Mouse (Mus musculus): Measurements from ENCODE around the gene Stat3. TPM values are rescaled to one million over a fixed set of nuclear protein-coding genes. Genes with fewer than 3 reads are reported as not detected.

Stat3 gene
- total and polyA plus RNA-seq, 3 experiments = 25.7 to 249 (median 64.7) TPM

DNA sequence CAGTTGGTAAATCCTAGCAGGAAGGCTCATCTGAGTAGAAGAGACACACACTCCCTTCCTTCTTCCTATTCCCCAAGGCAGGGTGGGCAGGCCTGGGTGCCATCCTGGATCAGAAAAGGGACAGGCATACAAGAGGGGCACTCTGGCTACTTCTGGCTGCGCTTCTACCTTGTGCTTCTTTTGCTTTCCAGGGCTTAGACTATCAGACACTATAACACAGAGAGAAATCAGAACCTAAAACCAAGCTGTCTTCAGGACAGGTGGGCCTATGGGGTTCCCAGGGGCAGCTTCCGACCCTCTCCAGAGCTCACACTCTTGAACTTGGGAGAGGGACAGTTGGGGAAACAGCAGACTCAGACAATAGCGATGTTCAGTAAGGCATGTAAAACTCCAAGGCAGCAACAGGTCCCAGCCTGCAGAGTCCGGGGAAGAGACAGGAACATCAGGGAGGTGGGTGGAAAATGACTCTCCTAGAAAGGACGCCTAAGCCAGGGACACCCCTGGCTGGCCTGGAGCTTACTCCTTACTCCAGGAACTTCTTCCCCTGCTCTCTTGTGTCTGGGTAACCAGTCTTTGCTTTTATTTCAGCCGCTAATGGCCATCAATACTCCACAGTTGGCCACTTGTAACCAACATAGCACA lies 25.7 kb upstream of the Stat3 start:
- H3K9me3 ChIP-seq (replicated peaks; ENCODE audit: insufficient read depth, low read length) = no peaks in the 10 kb centered on the region
- H3K9ac ChIP-seq (ENCODE audit: control insufficient read depth, low read depth, low read length, poor library complexity, severe bottlenecking) = no peak overlapping the region
- H3K27me3 ChIP-seq (ENCODE audit: control insufficient read depth in 1 of 2, insufficient read depth in 2 of 2, low read length in 2 of 2) = no peaks in the 10 kb centered on the region
- no peak overlapping the region for H3K4me3 ChIP-seq (ENCODE audit: control insufficient read depth in 1 of 2, insufficient read depth in 1 of 2, low read depth in 2 of 2, low read length in 2 of 2)
- DNase-seq (ENCODE audit: low read depth, low spot score) = no peak
- no peaks in the 10 kb centered on the region for H3K79me2 ChIP-seq (ENCODE audit: control insufficient read depth, insufficient read depth, low read length, poor library complexity)
- H3K36me3 ChIP-seq (ENCODE audit: control insufficient read depth in 1 of 2, insufficient read depth in 2 of 2, low read length in 2 of 2) = peaks cover 0 to 8% of the 10 kb centered on the region in 2 experiments; a peak in 2 of 4 replicates
- peaks cover 9 to 19% of the 10 kb centered on the region in 2 experiments for H3K4me1 ChIP-seq (ENCODE audit: control insufficient read depth in 1 of 2, insufficient read depth in 2 of 2, low read length in 2 of 2)
- H3K27ac ChIP-seq (ENCODE audit: control insufficient read depth, low read depth, low read length) = no peak overlapping the region
- TF ChIP-seq MEF2A (IDR thresholded peaks at IDR 0.05; ENCODE audit: extremely low read depth, insufficient replicate concordance, low read depth, low read length, poor library complexity, severe bottlenecking) (no peak), MYB (IDR thresholded peaks at IDR 0.05; ENCODE audit: low read depth, low read length) (no peak), USF2 (IDR thresholded peaks at IDR 0.05; ENCODE audit: borderline replicate concordance in 1 of 2, insufficient read depth in 1 of 2, low read depth in 1 of 2, low read length in 2 of 2) (no peak), BHLHE40 (IDR thresholded peaks at IDR 0.05; ENCODE audit: borderline replicate concordance, low read depth, low read length) (no peak), SIN3A (IDR thresholded peaks at IDR 0.05; ENCODE audit: low read length) (no peak), RCOR1 (IDR thresholded peaks at IDR 0.05; ENCODE audit: low read depth, low read length) (no peak), RAD21 (IDR thresholded peaks at IDR 0.05; ENCODE audit: low read depth, low read length) (no peak), MAX (IDR thresholded peaks at IDR 0.05; ENCODE audit: low read length) (no peak), TCF12 (IDR thresholded peaks at IDR 0.05; ENCODE audit: low read depth, low read length) (no peak), EP300 (IDR thresholded peaks at IDR 0.05; ENCODE audit: low read depth in 1 of 2, low read length in 2 of 2) (no peak), HCFC1 (IDR thresholded peaks at IDR 0.05; ENCODE audit: low read depth, low read length) (no peak), TAL1 (IDR thresholded peaks at IDR 0.05; ENCODE audit: low read length) (no peak), TBP (IDR thresholded peaks at IDR 0.05; ENCODE audit: low read depth, low read length) (no peak), JUND (IDR thresholded peaks at IDR 0.05; ENCODE audit: low read depth, low read length) (no peak), CHD2 (IDR thresholded peaks at IDR 0.05; ENCODE audit: low read length) (no peak), ZNF384 (IDR thresholded peaks at IDR 0.05; ENCODE audit: low read depth, low read length) (no peak)

DNA sequence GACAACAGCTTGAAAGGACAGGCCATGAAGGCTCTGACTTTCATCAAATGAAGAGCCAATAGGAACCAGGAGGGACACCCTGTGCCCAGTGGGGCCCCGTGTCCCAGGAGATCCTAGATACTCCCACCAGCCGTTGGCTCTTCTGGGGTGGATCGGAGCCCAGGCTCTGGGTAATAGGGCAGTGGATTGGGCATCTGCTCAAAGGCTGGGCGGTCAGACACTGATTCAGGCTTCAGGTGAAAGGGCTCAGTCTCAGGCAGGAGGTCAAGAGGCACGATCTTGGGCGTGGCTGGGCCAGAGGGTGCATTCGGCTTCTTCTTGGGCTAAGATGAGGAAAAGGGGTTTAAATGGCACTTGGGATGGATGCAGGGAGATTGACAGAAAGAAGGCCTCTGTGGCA lies 24.8 kb upstream of the Stat3 start:
- H3K79me2 ChIP-seq (ENCODE audit: control insufficient read depth, insufficient read depth, low read length, poor library complexity) = no peaks in the 10 kb centered on the region
- DNase-seq (ENCODE audit: low read depth, low spot score) = no peak
- H3K4me1 ChIP-seq (ENCODE audit: control insufficient read depth in 1 of 2, insufficient read depth in 2 of 2, low read length in 2 of 2) = peaks cover 11 to 24% of the 10 kb centered on the region in 2 experiments
- H3K4me3 ChIP-seq (ENCODE audit: control insufficient read depth in 1 of 2, insufficient read depth in 1 of 2, low read depth in 2 of 2, low read length in 2 of 2) = no peak overlapping the region
- H3K9ac ChIP-seq (ENCODE audit: control insufficient read depth, low read depth, low read length, poor library complexity, severe bottlenecking) = no peak overlapping the region
- H3K36me3 ChIP-seq (ENCODE audit: control insufficient read depth in 1 of 2, insufficient read depth in 2 of 2, low read length in 2 of 2) = peaks cover 0 to 11% of the 10 kb centered on the region in 2 experiments; a peak in 2 of 4 replicates
- no peaks in the 10 kb centered on the region for H3K9me3 ChIP-seq (replicated peaks; ENCODE audit: insufficient read depth, low read length)
- H3K27me3 ChIP-seq (ENCODE audit: control insufficient read depth in 1 of 2, insufficient read depth in 2 of 2, low read length in 2 of 2) = no peaks in the 10 kb centered on the region
- H3K27ac ChIP-seq (ENCODE audit: control insufficient read depth, low read depth, low read length) = no peak overlapping the region
- TF ChIP-seq SIN3A (IDR thresholded peaks at IDR 0.05; ENCODE audit: low read length) = no peak
- TF ChIP-seq HCFC1 (IDR thresholded peaks at IDR 0.05; ENCODE audit: low read depth, low read length) = no peak
- no peak for TF ChIP-seq EP300 (IDR thresholded peaks at IDR 0.05; ENCODE audit: low read depth in 1 of 2, low read length in 2 of 2)
- no peak for TF ChIP-seq NRF1 (IDR thresholded peaks at IDR 0.05; ENCODE audit: insufficient read depth, low read depth, low read length, poor library complexity, severe bottlenecking)
- no peak for TF ChIP-seq USF1 (IDR thresholded peaks at IDR 0.05; ENCODE audit: low read depth, low read length)
- no peak for TF ChIP-seq TBP (IDR thresholded peaks at IDR 0.05; ENCODE audit: low read depth, low read length)
- TF ChIP-seq TCF12 (IDR thresholded peaks at IDR 0.05; ENCODE audit: low read depth, low read length) = no peak
- no peak for TF ChIP-seq NELFE (IDR thresholded peaks at IDR 0.05; ENCODE audit: low read depth, low read length)

Measured in MEL (cell line).